Mouse (Mus musculus) heart, embryonic 11.5 days (tissue): ENCODE data around the gene Prpsap1. TPM values are rescaled to one million over a fixed set of nuclear protein-coding genes. Genes with fewer than 3 reads are reported as not detected.
A peak's percentile ranks its signal among the peaks of the same experiment; 100 is the strongest.
"Not testable (repeated sequence)": the region's sequence is repeated elsewhere in the genome, so short reads cannot be mapped to it uniquely, and the experiment has no call there.

Source experiments
- ATAC-seq: fragments of 200-750 bp; cut with Nextera tagmentation; replicated peaks from 2 replicates; pipeline ENCODE4 v1.8.0; 2017; ENCODE audit warnings: moderate library complexity; ENCODE audit not compliant: insufficient number of reproducible peaks, low FRiP score, low TSS enrichment
- H3K27ac ChIP-seq: fragments of 300-500 bp; sonication (generic); 2 replicates; pipeline ENCODE4 v1.5.1; 2014; ENCODE audit warnings: mild to moderate bottlenecking, low read depth, low read length
- H3K27me3 ChIP-seq: fragments of 300-500 bp; sonication (generic); 2 replicates; pipeline ENCODE4 v1.6.1; 2014; ENCODE audit warnings: mild to moderate bottlenecking, low read length, mixed read lengths; ENCODE audit not compliant: control insufficient read depth, insufficient read depth
- H3K36me3 ChIP-seq: fragments of 300-500 bp; sonication (generic); 2 replicates; pipeline ENCODE4 v1.6.1; 2014; ENCODE audit warnings: mild to moderate bottlenecking, low read length, moderate library complexity, mixed read lengths; ENCODE audit not compliant: control insufficient read depth, insufficient read depth
- H3K4me1 ChIP-seq: fragments of 300-500 bp; sonication (generic); 2 replicates; pipeline ENCODE4 v1.6.1; 2014; ENCODE audit warnings: low read length; ENCODE audit not compliant: control insufficient read depth, insufficient read depth
- H3K4me2 ChIP-seq: fragments of 300-500 bp; sonication (generic); 2 replicates; pipeline ENCODE4 v1.6.1; 2014; ENCODE audit warnings: mild to moderate bottlenecking, moderate library complexity
- H3K4me3 ChIP-seq: fragments of 300-500 bp; sonication (generic); 2 replicates; pipeline ENCODE4 v1.5.1; 2014; ENCODE audit warnings: low read depth, low read length
- H3K9ac ChIP-seq: fragments of 300-500 bp; sonication (generic); 2 replicates; pipeline ENCODE4 v1.6.1; 2014; ENCODE audit warnings: mild to moderate bottlenecking, low read depth, low read length, moderate library complexity
- H3K9me3 ChIP-seq: fragments of 300-500 bp; sonication (generic); replicated peaks from 2 replicates; pipeline ENCODE4 v1.6.1; 2016; ENCODE audit warnings: low read length; ENCODE audit not compliant: control insufficient read depth
- WGBS: fragments of 180-500 bp; shearing (Covaris S2); extraction: QIAGEN DNeasy Blood & Tissue Kit; methylation state at CpG from one replicate; pipeline ENCODE4 v1.1.7; 2014; ENCODE audit not compliant: insufficient replicate concordance; 5-methylcytosine and 5-hydroxymethylcytosine counted together
- polyA plus RNA-seq: library from polyadenylated mRNA; unstranded; fragments of >200 nt; fragmentation: Nextera tagmentation; extraction: Ambion mirVana; gene quantifications from 2 replicates; pipeline ENCODE4 v1.2.1, GENCODE M21; 2014

Gene Prpsap1
- polyA plus RNA-seq, 1 experiment from 2014 or later = 101 TPM

- no peak overlapping the region for H3K4me2 ChIP-seq
- WGBS = 75% methylated on average over 4 of the region's 4 CpGs
- H3K4me3 ChIP-seq = no peak overlapping the region
- no peaks in the 10 kb centered on the region for H3K4me1 ChIP-seq
- no peaks in the 10 kb centered on the region for H3K9me3 ChIP-seq
- 0 out of 2 replicates have a peak overlapping the region, but pooled peaks have one; percentile 30 for H3K27ac ChIP-seq
- H3K27me3 ChIP-seq = no peaks in the 10 kb centered on the region
- no peak overlapping the region for H3K9ac ChIP-seq
- no peak for ATAC-seq
- peaks cover 31% of the 10 kb centered on the region for H3K36me3 ChIP-seq
These were observed 23.1 kb downstream of the Prpsap1 start for GRCm38 (mm10) chr11:116470896-116471295.

- peaks cover 26% of the 10 kb centered on the region for H3K36me3 ChIP-seq
- no peaks in the 10 kb centered on the region for H3K9me3 ChIP-seq
- H3K4me2 ChIP-seq = no peak overlapping the region
- H3K27ac ChIP-seq = 0 out of 2 replicates have a peak overlapping the region, but pooled peaks have one; percentile 30
- no peaks in the 10 kb centered on the region for H3K4me1 ChIP-seq
- H3K9ac ChIP-seq = no peak overlapping the region
- H3K4me3 ChIP-seq = no peak overlapping the region
- WGBS = 90% methylated on average over 3 of the region's 3 CpGs
- no peaks in the 10 kb centered on the region for H3K27me3 ChIP-seq
- ATAC-seq = no peak
These were observed 23.8 kb downstream of the Prpsap1 start for GRCm38 (mm10) chr11:116470249-116470648.

GRCm38 (mm10) chr11:116468338-116468737 is 25.7 kb downstream of the Prpsap1 start:
- H3K27me3 ChIP-seq, H3K4me2 ChIP-seq, H3K9ac ChIP-seq, H3K27ac ChIP-seq, H3K4me1 ChIP-seq, ATAC-seq, H3K4me3 ChIP-seq, H3K9me3 ChIP-seq: not testable (repeated sequence)
- H3K36me3 ChIP-seq = peaks cover 18% of the 10 kb centered on the region
- WGBS = 75% methylated on average over 3 of the region's 3 CpGs

- peaks cover 4% of the 10 kb centered on the region; the same call in 1 of the 2 replicates for H3K4me1 ChIP-seq
- H3K27ac ChIP-seq = no peak within 1 kb of the TSS
- peaks cover 8% of the 10 kb centered on the region; the same call in 1 of the 2 replicates for H3K36me3 ChIP-seq
- ATAC-seq = no peak
- H3K9ac ChIP-seq = no peak within 1 kb of the TSS
- no peaks in the 10 kb centered on the region for H3K27me3 ChIP-seq
- H3K4me3 ChIP-seq = no peak within 1 kb of the TSS
- H3K9me3 ChIP-seq = no peaks in the 10 kb centered on the region
- 45% methylated on average over 20 of the region's 20 CpGs for WGBS
- H3K4me2 ChIP-seq = no peak within 1 kb of the TSS
These were observed 27.9 kb downstream of the Prpsap1 start, which contains the start of gene Qrich2 for GRCm38 (mm10) chr11:116466141-116466540. Gene Qrich2 (minus strand): TSS chr11:116466241.

- Histone ChIP-seq H3K4me2 (no peak overlapping the region), H3K36me3 (no peaks in the 10 kb centered on the region), H3K4me1 (peaks cover 4% of the 10 kb centered on the region; the same call in 1 of the 2 replicates), H3K9me3 (no peaks in the 10 kb centered on the region), H3K27me3 (no peaks in the 10 kb centered on the region), H3K27ac (no peak overlapping the region), H3K4me3 (no peak overlapping the region), H3K9ac (no peak overlapping the region)
- 17% methylated on average over 2 of the region's 2 CpGs for WGBS
- 0 out of 2 replicates have a peak, but pooled peaks have one; percentile 35 for ATAC-seq
These were observed 30.2 kb downstream of the Prpsap1 start for GRCm38 (mm10) chr11:116463833-116464232.

- 55% methylated on average over 5 of the region's 5 CpGs for WGBS
- Histone ChIP-seq H3K27ac (no peak overlapping the region), H3K36me3 (no peaks in the 10 kb centered on the region), H3K27me3 (no peaks in the 10 kb centered on the region), H3K4me3 (no peak overlapping the region), H3K9ac (no peak overlapping the region), H3K4me1 (peaks cover 4% of the 10 kb centered on the region; the same call in 1 of the 2 replicates), H3K9me3 (no peaks in the 10 kb centered on the region), H3K4me2 (no peak overlapping the region)
- ATAC-seq = no peak
These were observed 30.7 kb downstream of the Prpsap1 start for GRCm38 (mm10) chr11:116463338-116463737.

- no peak overlapping the region for H3K4me3 ChIP-seq
- no peak overlapping the region for H3K27ac ChIP-seq
- H3K9me3 ChIP-seq = no peaks in the 10 kb centered on the region
- no peak overlapping the region for H3K9ac ChIP-seq
- no peak for ATAC-seq
- WGBS = 65% methylated on average over 4 of the region's 4 CpGs
- no peaks in the 10 kb centered on the region for H3K36me3 ChIP-seq
- H3K27me3 ChIP-seq = no peaks in the 10 kb centered on the region; the same call in 1 of the 2 replicates
- H3K4me2 ChIP-seq = no peak overlapping the region
- peaks cover 4% of the 10 kb centered on the region; the same call in 1 of the 2 replicates for H3K4me1 ChIP-seq
These were observed 34.2 kb downstream of the Prpsap1 start for GRCm38 (mm10) chr11:116459786-116460185.

GRCm38 (mm10) chr11:116456234-116456633 is 37.8 kb downstream of the Prpsap1 start:
- H3K9ac ChIP-seq = no peak overlapping the region

GRCm38 (mm10) chr11:116453889-116454288 is 40.1 kb downstream of the Prpsap1 start:
- Histone ChIP-seq H3K4me2 (no peak overlapping the region), H3K27me3 (no peaks in the 10 kb centered on the region; the same call in 1 of the 2 replicates), H3K9ac (no peak overlapping the region), H3K4me1 (no peaks in the 10 kb centered on the region), H3K36me3 (no peaks in the 10 kb centered on the region), H3K9me3 (no peaks in the 10 kb centered on the region), H3K27ac (no peak overlapping the region), H3K4me3 (no peak overlapping the region)
- no peak for ATAC-seq
- 84% methylated on average over 10 of the region's 10 CpGs for WGBS

More at GRCm38 (mm10) chr11:116456234-116456633, 37.8 kb downstream of the Prpsap1 start:
- Histone ChIP-seq H3K4me1 (no peaks in the 10 kb centered on the region), H3K9me3 (no peaks in the 10 kb centered on the region), H3K36me3 (no peaks in the 10 kb centered on the region), H3K4me3 (no peak overlapping the region), H3K27me3 (no peaks in the 10 kb centered on the region; the same call in 1 of the 2 replicates), H3K4me2 (no peak overlapping the region), H3K27ac (no peak overlapping the region)
- 79% methylated on average over 8 of the region's 8 CpGs for WGBS
- no peak for ATAC-seq
